Mouse (Mus musculus) gastrocnemius, adult 2 months (tissue): Measurements from ENCODE around the gene Frs2. TPM values are rescaled to one million over a fixed set of nuclear protein-coding genes. Genes with fewer than 3 reads are reported as not detected.

Experiments
- DNase-seq: peaks from one replicate; pipeline ENCODE4 v3.0.0; 2022
- H3K27ac ChIP-seq: fragments of 200-600 bp; 2 replicates; pipeline ENCODE4 v1.8.1; 2022; ENCODE audit warnings: mild to moderate bottlenecking
- H3K4me3 ChIP-seq: fragments of 200-600 bp; 2 replicates; pipeline ENCODE4 v1.8.1; 2022; ENCODE audit warnings: mild to moderate bottlenecking, moderate library complexity
- CTCF ChIP-seq: fragments of 200-600 bp; IDR thresholded peaks from 2 replicates; pipeline ENCODE4 v1.8.1; 2022; ENCODE audit warnings: antibody characterized with exemption, mild to moderate bottlenecking, moderate library complexity
- intact Hi-C: fragments of 180-260 bp; cut with DNase I; formaldehyde crosslinking; loops from one replicate; pipeline ENCODE4 v1.15.1; 2025
- total RNA-seq, 2 experiments: library from RNA; stranded (reverse); gene quantifications; 2 replicates each; pipeline ENCODE4 v1.2.3; 2021

Frs2 gene
- total RNA-seq, 2 experiments from 2014 or later: 8.1 to 11.5 TPM

DNA sequence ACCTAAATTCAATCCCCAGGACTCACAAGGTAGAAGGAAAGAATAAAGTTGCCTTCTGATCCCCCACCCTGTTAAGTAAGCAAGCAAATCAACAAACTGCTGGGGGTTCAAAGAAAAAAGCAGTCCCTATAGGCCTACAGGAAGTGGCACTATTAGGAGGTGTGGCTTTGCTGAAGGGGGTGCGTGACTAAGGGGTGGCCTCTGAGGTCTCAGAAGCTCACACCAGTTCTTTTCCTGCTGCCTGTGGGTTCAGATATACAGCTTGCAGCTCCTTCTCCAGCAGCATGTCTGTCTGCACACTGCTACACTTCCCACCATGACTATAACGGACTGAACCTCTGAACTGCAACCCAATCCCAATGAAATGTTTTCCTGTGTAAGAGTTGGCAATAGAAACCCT is 35.8 kb downstream of the Frs2 start:
- H3K27ac ChIP-seq: no peak overlapping the region
- no peak overlapping the region for H3K4me3 ChIP-seq
- no peak for DNase-seq
- intact Hi-C loops: no loop called here
- TF ChIP-seq CTCF: no peak

- intact Hi-C loops: no loop called here
- no peak for DNase-seq
- Histone ChIP-seq H3K27ac (no peak overlapping the region), H3K4me3 (no peak overlapping the region)
- no peak for TF ChIP-seq CTCF
These were observed 36.9 kb downstream of the Frs2 start for GRCm38 (mm10) chr10:117111455-117111854.

DNA sequence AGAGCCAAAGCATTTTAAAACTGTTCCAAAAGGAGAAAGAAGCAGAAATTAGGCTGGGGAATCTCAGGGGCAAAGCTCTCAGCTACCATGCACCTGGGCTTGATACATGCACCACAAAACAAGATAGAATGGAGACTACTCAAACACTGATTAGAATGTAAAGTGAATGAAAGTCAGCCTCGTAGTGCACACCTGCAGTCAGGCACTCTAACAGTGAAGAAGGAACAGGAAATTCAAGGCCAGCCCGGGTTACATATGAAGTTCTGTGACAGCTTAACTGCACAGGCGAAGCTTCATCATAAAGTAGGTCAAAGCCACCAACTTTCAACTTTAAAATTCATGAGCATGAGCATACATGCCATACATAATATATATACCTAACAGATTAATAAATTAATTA is 38.1 kb downstream of the Frs2 start:
- TF ChIP-seq CTCF: no peak
- intact Hi-C loops: no loop called here
- H3K27ac ChIP-seq: no peak overlapping the region
- DNase-seq: no peak
- H3K4me3 ChIP-seq: no peak overlapping the region

DNA sequence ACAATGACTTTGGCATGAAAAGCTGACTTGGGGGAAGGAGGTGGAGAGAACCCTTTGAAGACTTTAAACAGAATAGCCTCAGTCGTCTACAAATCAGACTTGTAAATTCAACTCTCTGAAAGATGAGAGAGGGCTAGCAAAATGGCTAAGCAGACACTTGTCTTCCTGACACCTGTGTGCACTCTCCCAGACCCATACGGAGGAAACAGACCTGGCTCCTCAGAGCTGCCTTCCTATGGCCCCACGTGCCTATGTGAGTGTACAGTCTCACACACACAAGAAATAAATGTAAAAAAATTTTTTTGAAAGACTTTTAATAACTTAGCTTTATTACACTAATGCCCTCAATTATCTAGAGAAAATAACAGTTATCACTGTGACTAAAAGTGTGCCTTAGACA is 41.6 kb downstream of the Frs2 start:
- no peak for TF ChIP-seq CTCF
- no peak overlapping the region for H3K27ac ChIP-seq
- DNase-seq: no peak
- H3K4me3 ChIP-seq: no peak overlapping the region
- intact Hi-C loops: no loop called here

GRCm38 (mm10) chr10:117106244-117106643 is 42.1 kb downstream of the Frs2 start:
- DNase-seq: no peak
- Histone ChIP-seq H3K4me3 (no peak overlapping the region), H3K27ac (no peak overlapping the region)
- intact Hi-C loops: no loop called here
- no peak for TF ChIP-seq CTCF

- Histone ChIP-seq H3K4me3 (no peak overlapping the region), H3K27ac (no peak overlapping the region)
- DNase-seq: no peak
- TF ChIP-seq CTCF: no peak
- intact Hi-C loops: no loop called here
These were observed 43.3 kb downstream of the Frs2 start for GRCm38 (mm10) chr10:117105015-117105414.

GRCm38 (mm10) chr10:117103854-117104598 is 44.3 kb downstream of the Frs2 start:
- intact Hi-C loops: no loop called here
- Histone ChIP-seq H3K27ac (no peak overlapping the region), H3K4me3 (no peak overlapping the region)
- no peak for DNase-seq
- no peak for TF ChIP-seq CTCF

DNA sequence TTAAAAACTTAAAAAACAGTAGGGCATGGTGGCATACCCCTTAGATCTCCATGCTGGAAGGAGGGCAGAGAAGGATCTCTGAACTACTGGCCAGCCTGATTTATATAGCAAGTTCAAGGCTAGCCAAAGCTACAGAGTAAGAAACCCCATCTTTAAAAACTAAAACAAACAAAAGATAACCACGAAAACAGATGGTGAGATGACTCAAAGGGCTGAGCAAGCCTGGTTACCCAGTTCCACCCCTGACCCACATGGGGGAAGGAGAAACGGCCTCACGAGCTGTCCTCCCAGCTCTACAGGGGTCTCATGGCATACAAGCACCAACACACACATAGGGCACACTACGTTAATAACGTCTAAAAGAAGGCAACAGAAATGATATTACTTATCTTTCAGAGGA is 48.2 kb downstream of the Frs2 start:
- no peak overlapping the region for H3K27ac ChIP-seq
- DNase-seq: no peak
- TF ChIP-seq CTCF: no peak
- H3K4me3 ChIP-seq: no peak overlapping the region
- intact Hi-C loops: no loop called here

DNA sequence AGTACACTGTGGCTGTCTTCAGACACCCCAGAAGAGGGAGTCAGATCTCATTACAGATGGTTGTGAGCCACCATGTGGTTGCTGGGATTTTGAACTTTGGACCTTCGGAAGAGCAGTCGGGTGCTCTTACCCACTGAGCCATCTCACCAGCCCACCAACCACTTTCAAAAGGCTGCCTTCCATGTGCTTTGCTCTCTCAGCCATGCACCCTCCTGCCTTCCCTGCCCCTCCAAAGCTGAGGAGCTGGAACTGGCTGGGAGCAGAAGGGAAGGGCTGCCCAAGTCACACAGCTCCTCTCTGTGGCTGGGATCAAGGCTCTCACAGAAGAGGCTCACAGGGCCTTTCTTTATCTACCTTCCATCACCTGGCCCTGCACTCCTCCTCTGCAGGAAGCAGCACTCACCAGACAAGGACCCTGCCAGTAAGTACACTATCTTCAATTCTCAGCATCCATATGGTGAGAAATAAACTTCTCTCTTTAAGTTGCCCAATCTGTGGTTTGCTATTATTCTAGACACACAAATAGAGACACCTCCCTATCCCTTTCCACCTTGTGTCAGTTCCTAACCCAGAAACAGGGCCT is 51.1 kb downstream of the Frs2 start:
- no peak overlapping the region for H3K27ac ChIP-seq
- intact Hi-C loops: no loop called here
- no peak for DNase-seq
- H3K4me3 ChIP-seq: no peak overlapping the region
- TF ChIP-seq CTCF: no peak

GRCm38 (mm10) chr10:117096096-117096495 is 52.2 kb downstream of the Frs2 start:
- no peak for DNase-seq
- intact Hi-C loops: no loop called here
- H3K4me3 ChIP-seq: no peak overlapping the region
- no peak for TF ChIP-seq CTCF
- H3K27ac ChIP-seq: no peak overlapping the region

GRCm38 (mm10) chr10:117094504-117095329 is 53.6 kb downstream of the Frs2 start:
- DNase-seq: peak; percentile 33
- no peak for TF ChIP-seq CTCF
- intact Hi-C loops: no loop called here
- Histone ChIP-seq H3K27ac (peak overlapping the region; percentile 46), H3K4me3 (no peak overlapping the region)

- no peak overlapping the region for H3K27ac ChIP-seq
- TF ChIP-seq CTCF: no peak
- intact Hi-C loops: no loop called here
- no peak for DNase-seq
- H3K4me3 ChIP-seq: no peak overlapping the region
These were observed 58.7 kb downstream of the Frs2 start for GRCm38 (mm10) chr10:117089628-117090027.

GRCm38 (mm10) chr10:117081914-117082359 is 66.4 kb downstream of the Frs2 start:
- Histone ChIP-seq H3K4me3 (no peak overlapping the region), H3K27ac (peak overlapping the region; percentile 16; the same call in 1 of the 2 replicates)
- no peak for DNase-seq
- no peak for TF ChIP-seq CTCF
- intact Hi-C loops: no loop called here
